Mouse (Mus musculus) ovary, adult 18-20 months (tissue): Measurements from ENCODE around the gene Hist1h3d.
A peak's percentile ranks its signal among the peaks of the same experiment; 100 is the strongest.

Source experiments
- DNase-seq: peaks from one replicate; pipeline ENCODE4 v3.0.0; 2022; ENCODE audit warnings: low spot score, mixed read lengths

The Hist1h3d gene

DNA sequence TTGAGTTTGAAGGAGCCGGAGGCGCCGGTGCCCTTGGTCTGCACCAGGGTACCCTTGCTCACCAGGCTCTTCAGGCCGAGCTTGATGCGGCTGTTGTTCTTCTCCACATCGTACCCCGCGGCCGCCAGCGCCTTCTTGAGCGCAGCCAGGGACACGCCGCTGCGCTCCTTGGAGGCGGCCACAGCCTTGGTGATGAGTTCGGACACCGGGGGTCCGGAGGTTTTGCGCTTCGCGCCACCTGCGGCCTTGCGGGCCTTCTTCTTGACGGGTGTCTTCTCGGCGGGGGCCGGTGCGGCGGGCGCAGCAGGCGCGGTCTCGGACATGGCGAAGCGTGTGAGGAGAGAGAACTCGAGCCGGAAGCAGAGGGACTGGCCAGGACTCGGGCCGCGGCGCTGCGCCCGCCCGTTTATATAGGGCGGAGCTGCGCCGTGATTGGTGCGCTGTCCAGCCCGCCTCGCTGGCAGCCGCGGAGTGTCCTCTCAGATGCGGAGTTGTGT is 46.7 kb downstream of the Hist1h3d start, which contains the start of gene Hist1h1e:
Gene Hist1h1e, minus strand, starts transcription at position 384 of the 497 bp plus-strand sequence.
- peak; percentile 77 for DNase-seq

DNA sequence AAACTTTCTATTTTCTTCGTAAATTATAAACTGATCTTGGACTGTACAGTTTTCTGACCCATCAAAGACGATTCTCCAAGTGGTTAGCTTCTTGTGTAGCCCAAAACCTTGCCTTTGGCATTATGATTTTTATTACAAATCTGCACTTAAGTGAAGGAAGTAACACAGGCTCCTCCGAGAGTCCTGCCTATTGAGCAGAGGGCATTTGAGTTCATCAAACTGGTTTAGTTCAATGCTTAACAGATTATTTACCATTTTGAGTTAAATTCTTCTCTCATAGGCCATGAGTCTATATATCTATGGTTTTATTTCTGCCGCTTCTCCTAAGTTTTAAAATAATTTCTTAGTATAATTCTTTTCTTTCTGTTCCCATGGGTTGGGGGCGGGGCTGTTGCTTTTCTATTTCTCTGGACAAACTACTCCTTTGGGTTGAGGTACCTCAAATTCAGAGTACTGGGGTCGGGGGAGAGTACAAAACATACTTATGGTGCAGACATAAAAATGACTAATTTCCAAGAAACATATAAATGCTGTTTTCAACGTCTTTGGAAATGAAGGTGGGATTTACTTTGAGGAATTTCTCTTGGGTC is 47.4 kb downstream of the Hist1h3d start:
- DNase-seq: no peak
